Mouse (Mus musculus): ENCODE measurements at regions not wholly inside any gene's neighbourhood (a gene's known extent, or its start where the extent isn't known, plus 50 kb on each side); places are given as distances from the start of the nearest gene placed in this dataset.

DNA sequence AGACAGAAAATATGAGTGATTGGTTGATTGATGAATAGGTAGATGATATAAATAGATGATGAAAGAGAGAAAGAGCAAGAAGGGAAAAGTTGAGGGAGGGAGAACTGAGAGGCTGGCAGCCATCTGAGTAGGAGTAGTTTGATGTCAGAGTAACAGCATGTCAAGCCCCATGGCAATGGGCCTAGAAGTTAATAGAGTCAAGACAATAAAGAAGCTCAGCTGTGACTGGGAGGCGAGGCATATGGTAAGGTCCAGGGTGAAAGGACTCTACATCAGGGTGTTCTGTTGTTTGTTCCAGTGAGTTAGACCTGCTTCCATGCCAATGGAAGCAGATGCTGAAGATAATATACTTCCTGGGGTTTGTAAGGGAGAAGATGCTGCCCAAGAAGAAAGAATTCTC is 456.7 kb upstream of the Id2 start:
- H3K9ac ChIP-seq (ENCODE audit: low read depth, poor library complexity, severe bottlenecking) = no peak overlapping the region
- no peak overlapping the region for H3K27ac ChIP-seq (ENCODE audit: insufficient read depth, low read length)
- no peak overlapping the region for H3K4me3 ChIP-seq (ENCODE audit: low read depth, low read length)
- H3K27me3 ChIP-seq (ENCODE audit: control insufficient read depth, insufficient read depth, low read length, poor library complexity, severe bottlenecking) = no peaks in the 10 kb centered on the region
- TF ChIP-seq CTCF (IDR thresholded peaks at IDR 0.05; ENCODE audit: low read depth, low read length) (no peak), POLR2A (IDR thresholded peaks at IDR 0.05; ENCODE audit: insufficient read depth, low read length) (no peak), EP300 (IDR thresholded peaks at IDR 0.05; ENCODE audit: insufficient read depth, low read depth, low read length) (no peak)
- H3K9me3 ChIP-seq (replicated peaks; ENCODE audit: control insufficient read depth, insufficient read depth, low read length, poor library complexity, severe bottlenecking) = no peaks in the 10 kb centered on the region
- H3K36me3 ChIP-seq (ENCODE audit: control insufficient read depth, insufficient read depth, low read length, poor library complexity, severe bottlenecking) = no peaks in the 10 kb centered on the region
- no peaks in the 10 kb centered on the region for H3K4me1 ChIP-seq (ENCODE audit: control insufficient read depth, insufficient read depth, low read length)

DNA sequence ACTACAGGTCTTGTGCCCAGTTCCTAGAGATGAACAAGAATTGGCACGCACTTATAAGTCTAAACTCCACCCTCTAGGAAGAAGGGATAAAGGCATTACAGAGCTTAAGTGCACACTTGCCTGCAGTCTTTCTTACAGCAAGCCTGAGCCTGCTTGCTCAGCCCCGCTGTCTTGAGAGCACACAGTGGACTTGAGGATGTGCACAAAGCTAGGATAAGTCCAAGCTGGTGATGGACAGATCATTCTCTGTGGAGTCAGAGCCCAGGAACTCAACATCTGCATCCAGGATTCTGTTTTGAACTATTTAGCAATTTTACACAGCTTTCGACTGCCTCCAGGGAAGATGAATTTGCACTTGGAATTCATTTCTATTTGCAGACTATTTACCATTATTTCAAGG is 452.8 kb upstream of the Id2 start:
- H3K36me3 ChIP-seq (ENCODE audit: control insufficient read depth, insufficient read depth, low read length, poor library complexity, severe bottlenecking) = no peaks in the 10 kb centered on the region
- no peak overlapping the region for H3K27ac ChIP-seq (ENCODE audit: insufficient read depth, low read length)
- H3K4me3 ChIP-seq (ENCODE audit: low read depth, low read length) = no peak overlapping the region
- H3K9me3 ChIP-seq (replicated peaks; ENCODE audit: control insufficient read depth, insufficient read depth, low read length, poor library complexity, severe bottlenecking) = no peaks in the 10 kb centered on the region
- no peak overlapping the region for H3K9ac ChIP-seq (ENCODE audit: low read depth, poor library complexity, severe bottlenecking)
- TF ChIP-seq POLR2A (IDR thresholded peaks at IDR 0.05; ENCODE audit: insufficient read depth, low read length) (no peak), EP300 (IDR thresholded peaks at IDR 0.05; ENCODE audit: insufficient read depth, low read depth, low read length) (no peak), CTCF (IDR thresholded peaks at IDR 0.05; ENCODE audit: low read depth, low read length) (no peak)
- H3K4me1 ChIP-seq (ENCODE audit: control insufficient read depth, insufficient read depth, low read length) = no peaks in the 10 kb centered on the region
- no peaks in the 10 kb centered on the region for H3K27me3 ChIP-seq (ENCODE audit: control insufficient read depth, insufficient read depth, low read length, poor library complexity, severe bottlenecking)

DNA sequence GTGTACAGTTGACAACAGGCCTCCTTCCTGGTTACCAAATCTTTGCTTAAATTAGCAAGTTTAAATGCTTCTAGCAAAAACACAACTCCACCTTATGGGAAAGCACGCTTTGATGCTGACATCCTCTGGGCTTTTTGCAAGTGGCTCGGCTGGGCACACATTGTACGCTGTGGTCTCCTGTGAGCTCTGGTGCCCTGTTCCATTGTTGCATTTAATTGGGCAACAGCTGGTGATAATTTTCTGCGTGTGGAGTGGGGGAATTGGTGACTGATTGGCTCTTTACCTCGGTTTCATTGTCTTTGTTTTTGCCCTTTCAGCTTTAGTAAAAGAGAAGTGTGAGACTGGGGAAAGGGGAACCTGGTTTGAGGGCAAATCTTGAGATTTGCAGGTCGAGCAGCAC is 447.3 kb upstream of the Id2 start:
- TF ChIP-seq CTCF (IDR thresholded peaks at IDR 0.05; ENCODE audit: low read depth, low read length) = no peak
- no peak for TF ChIP-seq EP300 (IDR thresholded peaks at IDR 0.05; ENCODE audit: insufficient read depth, low read depth, low read length)
- TF ChIP-seq POLR2A (IDR thresholded peaks at IDR 0.05; ENCODE audit: insufficient read depth, low read length) = no peak
- H3K9ac ChIP-seq (ENCODE audit: low read depth, poor library complexity, severe bottlenecking) = no peak overlapping the region
- no peak overlapping the region for H3K27ac ChIP-seq (ENCODE audit: insufficient read depth, low read length)
- no peaks in the 10 kb centered on the region for H3K4me1 ChIP-seq (ENCODE audit: control insufficient read depth, insufficient read depth, low read length)
- no peaks in the 10 kb centered on the region for H3K9me3 ChIP-seq (replicated peaks; ENCODE audit: control insufficient read depth, insufficient read depth, low read length, poor library complexity, severe bottlenecking)
- no peaks in the 10 kb centered on the region for H3K36me3 ChIP-seq (ENCODE audit: control insufficient read depth, insufficient read depth, low read length, poor library complexity, severe bottlenecking)
- no peak overlapping the region for H3K4me3 ChIP-seq (ENCODE audit: low read depth, low read length)
- H3K27me3 ChIP-seq (ENCODE audit: control insufficient read depth, insufficient read depth, low read length, poor library complexity, severe bottlenecking) = no peaks in the 10 kb centered on the region

DNA sequence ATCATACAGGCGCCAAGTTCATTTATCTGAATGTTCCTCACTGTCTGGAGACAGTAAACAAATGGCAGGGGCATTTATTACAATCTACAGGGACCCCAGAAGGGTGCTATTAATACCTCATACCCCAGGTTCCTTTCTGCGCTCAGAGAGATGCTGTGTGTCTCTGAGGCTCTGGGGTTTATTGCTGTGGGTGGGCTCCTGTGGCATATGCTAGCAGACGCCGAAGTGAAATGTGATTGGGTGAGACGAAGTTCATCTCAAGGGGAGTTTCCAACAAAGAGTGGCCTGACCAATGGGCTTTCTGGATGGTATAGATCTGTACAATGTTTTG is 437.6 kb upstream of the Id2 start:
- H3K9me3 ChIP-seq (replicated peaks; ENCODE audit: control insufficient read depth, insufficient read depth, low read length, poor library complexity, severe bottlenecking) = no peaks in the 10 kb centered on the region
- TF ChIP-seq CTCF (IDR thresholded peaks at IDR 0.05; ENCODE audit: low read depth, low read length) = no peak
- TF ChIP-seq EP300 (IDR thresholded peaks at IDR 0.05; ENCODE audit: insufficient read depth, low read depth, low read length) = no peak
- TF ChIP-seq POLR2A (IDR thresholded peaks at IDR 0.05; ENCODE audit: insufficient read depth, low read length) = no peak
- no peaks in the 10 kb centered on the region for H3K36me3 ChIP-seq (ENCODE audit: control insufficient read depth, insufficient read depth, low read length, poor library complexity, severe bottlenecking)
- H3K4me1 ChIP-seq (ENCODE audit: control insufficient read depth, insufficient read depth, low read length) = no peaks in the 10 kb centered on the region
- H3K4me3 ChIP-seq (ENCODE audit: low read depth, low read length) = no peak overlapping the region
- H3K27ac ChIP-seq (ENCODE audit: insufficient read depth, low read length) = no peak overlapping the region
- H3K27me3 ChIP-seq (ENCODE audit: control insufficient read depth, insufficient read depth, low read length, poor library complexity, severe bottlenecking) = no peaks in the 10 kb centered on the region
- H3K9ac ChIP-seq (ENCODE audit: low read depth, poor library complexity, severe bottlenecking) = no peak overlapping the region

DNA sequence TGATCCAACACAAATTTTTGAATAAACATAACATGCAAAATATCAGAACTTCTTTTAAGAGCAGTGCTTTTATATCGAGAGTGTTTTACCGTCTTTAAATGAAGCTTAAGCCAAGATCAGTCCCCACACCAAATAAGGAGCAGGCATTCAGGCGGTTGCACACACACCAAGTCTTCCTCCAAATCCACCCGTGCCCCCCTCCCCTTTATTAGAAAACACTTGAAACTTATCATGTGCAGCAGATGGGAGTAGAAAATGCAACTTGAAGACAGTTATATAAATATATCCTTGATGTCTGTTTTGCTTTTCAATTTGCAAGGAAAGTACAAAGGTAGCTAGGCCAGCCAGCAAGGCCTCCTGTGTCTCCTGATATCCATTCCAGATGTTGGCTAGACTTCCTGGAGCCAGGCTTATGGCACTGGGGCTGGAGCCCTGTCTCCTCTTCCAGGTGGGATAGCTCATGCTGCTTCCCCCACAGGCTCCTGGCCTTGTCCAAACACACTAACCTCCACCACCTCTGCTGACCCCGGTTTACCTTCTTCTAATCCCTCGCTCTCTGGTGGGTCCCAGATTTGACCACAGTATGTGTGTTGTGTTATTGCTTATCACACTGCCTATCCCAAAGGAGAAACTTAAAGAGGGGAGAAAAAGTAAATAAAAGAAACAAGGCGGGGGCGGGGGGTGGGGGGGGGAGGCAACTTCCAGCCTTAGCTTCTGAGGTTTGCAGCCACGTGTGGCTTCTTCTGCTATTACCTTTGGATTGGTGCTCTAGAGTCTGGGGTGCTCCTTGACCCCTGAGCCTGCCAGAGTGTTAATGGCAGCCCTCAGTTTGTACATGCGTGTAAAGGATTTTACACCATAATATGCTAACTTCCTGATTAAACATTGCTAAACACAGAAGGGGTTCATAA is 437.0 kb upstream of the Id2 start:
- H3K27ac ChIP-seq (ENCODE audit: insufficient read depth, low read length) = no peak overlapping the region
- TF ChIP-seq CTCF (IDR thresholded peaks at IDR 0.05; ENCODE audit: low read depth, low read length) (no peak), EP300 (IDR thresholded peaks at IDR 0.05; ENCODE audit: insufficient read depth, low read depth, low read length) (no peak), POLR2A (IDR thresholded peaks at IDR 0.05; ENCODE audit: insufficient read depth, low read length) (no peak)
- no peaks in the 10 kb centered on the region for H3K4me1 ChIP-seq (ENCODE audit: control insufficient read depth, insufficient read depth, low read length)
- no peak overlapping the region for H3K9ac ChIP-seq (ENCODE audit: low read depth, poor library complexity, severe bottlenecking)
- H3K4me3 ChIP-seq (ENCODE audit: low read depth, low read length) = no peak overlapping the region
- no peaks in the 10 kb centered on the region for H3K9me3 ChIP-seq (replicated peaks; ENCODE audit: control insufficient read depth, insufficient read depth, low read length, poor library complexity, severe bottlenecking)
- no peaks in the 10 kb centered on the region for H3K27me3 ChIP-seq (ENCODE audit: control insufficient read depth, insufficient read depth, low read length, poor library complexity, severe bottlenecking)
- H3K36me3 ChIP-seq (ENCODE audit: control insufficient read depth, insufficient read depth, low read length, poor library complexity, severe bottlenecking) = no peaks in the 10 kb centered on the region

DNA sequence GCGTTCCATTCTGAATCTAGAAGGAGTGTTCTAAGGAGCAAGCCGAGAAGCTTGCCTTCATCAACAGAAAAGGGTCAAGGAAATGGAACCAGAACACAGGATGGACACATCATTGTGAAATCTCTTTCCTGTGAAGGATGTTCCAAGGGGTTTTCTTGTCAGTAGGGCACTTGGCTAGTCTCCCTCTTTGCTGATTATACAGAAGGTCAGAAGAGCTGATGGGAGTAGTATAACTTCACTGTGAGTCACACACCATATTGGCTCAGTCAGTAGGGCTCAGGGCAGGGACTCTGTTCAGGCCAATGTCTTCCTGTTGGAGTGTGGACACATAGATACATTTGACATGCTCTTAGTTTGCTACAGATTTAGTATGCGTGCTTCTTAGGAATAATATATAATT is 433.5 kb upstream of the Id2 start:
- Histone ChIP-seq H3K4me1 (ENCODE audit: control insufficient read depth, insufficient read depth, low read length) (no peaks in the 10 kb centered on the region), H3K36me3 (ENCODE audit: control insufficient read depth, insufficient read depth, low read length, poor library complexity, severe bottlenecking) (no peaks in the 10 kb centered on the region), H3K9me3 (replicated peaks; ENCODE audit: control insufficient read depth, insufficient read depth, low read length, poor library complexity, severe bottlenecking) (no peaks in the 10 kb centered on the region), H3K4me3 (ENCODE audit: low read depth, low read length) (no peak overlapping the region), H3K27me3 (ENCODE audit: control insufficient read depth, insufficient read depth, low read length, poor library complexity, severe bottlenecking) (no peaks in the 10 kb centered on the region), H3K27ac (ENCODE audit: insufficient read depth, low read length) (no peak overlapping the region), H3K9ac (ENCODE audit: low read depth, poor library complexity, severe bottlenecking) (no peak overlapping the region)
- TF ChIP-seq POLR2A (IDR thresholded peaks at IDR 0.05; ENCODE audit: insufficient read depth, low read length) (no peak), CTCF (IDR thresholded peaks at IDR 0.05; ENCODE audit: low read depth, low read length) (no peak), EP300 (IDR thresholded peaks at IDR 0.05; ENCODE audit: insufficient read depth, low read depth, low read length) (no peak)
